Mouse (Mus musculus) bone marrow, adult 2 months (tissue): ENCODE measurements around the gene Gjc2.

ENCODE experiments used
- CTCF ChIP-seq: fragments of 200-500 bp; IDR thresholded peaks from 2 replicates; pipeline ENCODE4 v1.5.1; 2011; ENCODE audit warnings: low read length, control low read depth; ENCODE audit not compliant: control insufficient read depth, insufficient read depth
- POLR2A ChIP-seq: fragments of 200-500 bp; IDR thresholded peaks from 2 replicates; pipeline ENCODE4 v1.6.1; 2011; ENCODE audit warnings: low read depth, mild to moderate bottlenecking, control low read depth, low read length, borderline replicate concordance; ENCODE audit not compliant: control insufficient read depth

DNA sequence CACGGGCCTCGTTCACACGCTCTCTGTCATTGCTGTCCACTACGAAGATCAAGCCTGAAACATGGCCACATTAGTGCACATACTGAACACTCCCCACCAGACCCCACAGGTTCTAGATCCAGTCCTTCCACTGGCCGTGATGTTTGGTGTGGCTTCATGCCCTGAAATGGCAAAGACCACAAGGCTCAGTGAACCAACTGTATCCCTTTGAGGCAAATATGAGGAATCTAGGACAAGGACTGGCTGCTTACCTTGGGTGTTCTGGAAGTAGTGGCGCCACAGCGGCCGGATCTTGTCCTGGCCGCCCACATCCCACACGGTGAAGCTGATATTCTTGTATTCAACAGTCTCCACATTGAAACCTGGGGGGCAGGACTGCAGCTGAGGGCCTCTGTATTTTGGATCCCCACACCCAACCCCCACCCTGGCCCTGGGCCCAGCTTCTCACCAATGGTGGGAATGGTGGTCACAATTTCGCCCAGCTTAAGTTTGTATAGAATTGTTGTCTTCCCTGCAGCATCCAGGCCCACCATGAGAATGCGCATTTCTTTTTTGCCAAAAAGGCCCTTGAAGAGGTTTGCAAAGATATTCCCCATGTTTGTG, 30.0 kb upstream of the Gjc2 start:
- TF ChIP-seq POLR2A (no peak), CTCF (no peak)
